Mouse (Mus musculus): Measurements from ENCODE around the gene Taar9. TPM values are rescaled to one million over a fixed set of nuclear protein-coding genes. Genes with fewer than 3 reads are reported as not detected.
A peak's percentile ranks its signal among the peaks of the same experiment; 100 is the strongest.
"Not testable (repeated sequence)": the region's sequence is repeated elsewhere in the genome, so short reads cannot be mapped to it uniquely, and the experiment has no call there.

Gene Taar9
- total RNA-seq, 2 experiments from 2014 or later = not detected

GRCm38 (mm10) chr10:24080166-24080565 lies 29.2 kb downstream of the Taar9 start:
- peak; percentile 27 to 32 for DNase-seq (ENCODE audit: low spot score in 2 of 2)

- not testable (repeated sequence) for DNase-seq (ENCODE audit: low spot score in 2 of 2)
Measured at GRCm38 (mm10) chr10:24076200-24076599, 33.1 kb downstream of the Taar9 start, which contains the start of gene Taar8a. Gene Taar8a, plus strand, starts transcription at chr10:24076500.

GRCm38 (mm10) chr10:24074751-24075150 lies 34.6 kb downstream of the Taar9 start:
- DNase-seq (ENCODE audit: low spot score in 2 of 2) = not testable (repeated sequence)

GRCm38 (mm10) chr10:24058986-24059385 lies 50.3 kb downstream of the Taar9 start:
- no peak for DNase-seq (ENCODE audit: low spot score in 2 of 2)

Other genes starting within 250 kb of the Taar9 start
- 10 to 100 TPM; 19.8 to 40.5 TPM for gene Vnn1, start 214.8 kb downstream of the Taar9 start, total RNA-seq (2021)
- not detected for gene Taar1, start 189.2 kb downstream of the Taar9 start, total RNA-seq (2021)
- not detected for gene Taar2, start 171.0 kb downstream of the Taar9 start, total RNA-seq (2021)
- not detected for gene Taar3, start 160.0 kb downstream of the Taar9 start, total RNA-seq (2021)
- gene Taar4, start 149.0 kb downstream of the Taar9 start, total RNA-seq (2021) = not detected
- not detected for gene Taar5, start 138.8 kb downstream of the Taar9 start, total RNA-seq (2021)
- not detected for gene Taar6, start 123.9 kb downstream of the Taar9 start, total RNA-seq (2021)
- gene Taar7a, start 116.1 kb downstream of the Taar9 start, total RNA-seq (2021) = not detected
- gene Taar7b, start 109.6 kb downstream of the Taar9 start, total RNA-seq (2021) = not detected
- not detected for gene Taar7d, start 82.3 kb downstream of the Taar9 start, total RNA-seq (2021)
- not detected for gene Taar7e, start 71.9 kb downstream of the Taar9 start, total RNA-seq (2021)
- gene Taar7f, start 60.0 kb downstream of the Taar9 start, total RNA-seq (2021) = not detected
- gene Taar8a, start 33.0 kb downstream of the Taar9 start, total RNA-seq (2021) = not detected
- gene Taar8b, start 17.2 kb downstream of the Taar9 start, total RNA-seq (2021) = not detected
- gene Taar8c, start 7.6 kb downstream of the Taar9 start, total RNA-seq (2021) = not detected
- gene Stx7, start 39.8 kb upstream of the Taar9 start, total RNA-seq (2021) = 100 to 1,000 TPM; 137 to 143 TPM
- gene Moxd1, start 114.0 kb upstream of the Taar9 start, total RNA-seq (2021) = under 1 TPM in 1 of 2 experiments, not detected in 1; 0.26 TPM